Mouse (Mus musculus) liver, postnatal 0 days (tissue): ENCODE data around the gene Tmem170b.

Experiments
- CTCF ChIP-seq: sonication (generic); IDR thresholded peaks from 2 replicates; pipeline ENCODE4 v1.5.1; 2016; ENCODE audit warnings: antibody characterized with exemption, low read depth
- EP300 ChIP-seq: IDR thresholded peaks from 2 replicates; pipeline ENCODE4 v1.6.1; 2016; ENCODE audit warnings: antibody characterized with exemption, low read depth, mild to moderate bottlenecking

- peak; percentile 97 for TF ChIP-seq CTCF
- TF ChIP-seq EP300: no peak
Measured at GRCm38 (mm10) chr13:41571368-41572350, 34.0 kb upstream of the Tmem170b start.
